Mouse (Mus musculus) monocyte, adult 2 months (primary cell): ENCODE measurements around the gene Brdt.

Experiments
- DNase-seq, 2 experiments: peaks; one replicate each; pipeline ENCODE4 v3.0.0; 2022; ENCODE audit warnings: low spot score in 2 of 2, low read depth in 1 of 2

Brdt gene

DNA sequence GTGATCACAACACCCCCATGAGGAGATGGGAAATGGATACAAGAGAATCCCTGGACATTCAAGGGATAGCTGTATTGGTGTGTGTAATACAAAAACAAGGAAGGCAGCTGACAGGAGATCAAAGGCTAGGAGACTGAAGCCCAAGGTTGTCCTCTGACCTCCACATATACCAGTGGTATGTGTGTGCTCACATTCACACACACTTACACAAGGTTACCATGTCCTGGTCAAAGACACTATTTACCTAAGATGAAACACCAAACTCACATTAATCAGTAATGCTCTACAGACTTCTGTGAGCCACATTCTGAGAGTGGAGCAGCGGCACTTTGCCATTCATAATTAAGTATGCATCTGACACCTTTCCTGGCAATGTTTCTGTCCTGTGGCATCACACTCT, 79.3 kb downstream of the Brdt start:
- no peak for DNase-seq

DNA sequence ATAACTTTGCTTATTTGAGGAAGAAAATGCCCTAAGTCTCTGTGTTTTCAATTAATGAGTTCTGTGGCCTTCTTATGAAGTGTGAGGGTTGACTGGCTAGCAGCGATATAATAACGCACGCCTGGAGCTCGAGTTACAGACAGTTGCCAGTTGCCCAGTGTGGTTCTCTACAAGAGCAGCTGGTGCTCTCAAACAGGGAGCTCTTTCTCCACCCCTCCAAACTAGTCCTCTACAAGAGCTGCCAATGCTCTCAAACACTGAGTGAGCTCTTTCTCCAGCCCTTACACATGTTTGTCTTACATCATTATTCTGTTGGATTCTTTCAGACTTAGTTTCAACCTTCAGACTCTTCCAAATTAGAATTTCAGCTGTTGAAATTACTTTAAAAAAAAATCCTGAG, 80.4 kb downstream of the Brdt start:
- DNase-seq = no peak

DNA sequence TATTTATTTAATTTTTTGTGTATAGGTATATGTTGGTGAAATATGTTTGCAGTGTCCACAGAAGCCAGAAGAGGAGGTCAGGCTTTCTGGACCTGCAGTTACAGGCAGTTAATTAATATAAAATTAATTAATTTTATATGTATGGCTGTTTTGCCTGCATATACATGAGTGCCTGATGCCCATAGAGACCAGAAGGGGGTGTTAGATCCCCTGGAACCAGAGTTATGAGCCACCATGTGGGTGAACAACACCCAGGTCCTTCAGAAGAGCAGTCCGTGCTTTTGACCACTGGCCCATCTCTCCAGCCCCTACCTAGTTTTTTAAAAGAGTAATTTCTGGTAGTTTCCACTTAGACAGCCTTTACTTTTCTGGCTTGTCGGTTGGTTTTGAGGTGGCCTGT, 81.3 kb downstream of the Brdt start:
- no peak for DNase-seq

DNA sequence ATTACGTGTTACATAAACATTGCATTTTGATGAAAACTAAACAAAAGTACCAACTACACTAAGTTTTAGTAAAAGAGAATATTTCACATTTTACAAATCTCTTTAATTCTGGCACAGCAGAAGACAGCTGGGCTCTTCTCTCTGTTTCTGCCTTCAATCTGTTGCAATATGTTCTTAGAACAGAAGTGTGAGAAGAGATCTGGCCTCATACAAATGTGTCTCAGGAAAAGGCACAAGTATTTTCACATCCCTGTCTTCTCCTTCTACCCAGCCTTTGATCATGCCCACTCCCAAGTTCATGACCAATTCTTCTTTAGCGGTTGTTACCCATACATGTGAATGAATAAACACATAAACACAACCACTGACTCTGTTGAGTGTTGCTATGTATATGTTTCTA, 84.1 kb downstream of the Brdt start:
- DNase-seq = no peak

DNA sequence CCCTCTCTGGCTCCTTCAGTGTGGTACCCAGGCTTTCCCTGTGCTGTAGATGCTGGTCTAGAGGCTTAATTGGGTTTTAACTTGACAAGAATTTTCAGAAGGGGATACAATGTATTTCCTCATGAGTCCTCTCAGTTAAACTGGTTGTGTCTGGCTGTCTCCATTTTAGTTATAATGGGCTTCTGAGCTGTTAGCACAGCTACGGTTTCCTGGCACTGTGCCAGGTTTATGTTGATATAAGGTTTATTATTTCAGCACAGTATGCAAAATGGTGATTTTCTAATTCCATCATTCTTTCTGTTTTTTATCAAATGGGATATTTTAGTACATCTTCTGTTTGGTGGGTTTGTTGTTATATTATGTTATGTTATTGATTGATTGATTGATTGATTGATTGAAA, 90.7 kb downstream of the Brdt start:
- no peak for DNase-seq

DNA sequence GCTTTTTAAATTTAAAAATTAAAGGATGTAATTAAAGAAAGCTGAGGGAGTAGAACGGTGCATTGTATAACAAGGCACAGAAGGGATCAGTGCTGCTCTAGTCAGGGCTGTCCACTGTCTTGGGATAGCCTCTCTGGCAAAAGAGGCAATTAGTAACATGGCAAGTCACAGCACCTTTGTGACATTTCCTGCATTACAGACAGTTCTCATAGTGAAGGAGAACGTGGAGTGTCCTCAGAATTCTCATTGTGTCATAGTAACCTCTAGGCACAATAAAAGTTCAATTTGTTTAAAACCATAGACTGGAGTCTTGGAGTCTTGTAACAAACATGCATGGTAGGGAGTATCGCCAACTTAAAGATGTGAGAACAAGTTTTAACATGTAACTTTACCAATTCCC, 100.3 kb downstream of the Brdt start, which contains the start of gene Lpcat2b:
Gene Lpcat2b (plus strand): TSS at position 301 of the 400 bp plus-strand sequence.
- no peak for DNase-seq

- DNase-seq = no peak
Measured at GRCm38 (mm10) chr5:107434001-107434400, 103.0 kb downstream of the Brdt start.

GRCm38 (mm10) chr5:107436185-107436584, 105.2 kb downstream of the Brdt start:
- no peak for DNase-seq
